Mouse (Mus musculus): Measurements from ENCODE around the gene Cnot1. TPM values are rescaled to one million over a fixed set of nuclear protein-coding genes. Genes with fewer than 3 reads are reported as not detected.

Gene Cnot1
- polyA plus RNA-seq, 1 experiment from 2014 or later: 49.2 TPM

GRCm38 (mm10) chr8:95672811-95673210 lies 134.5 kb downstream of the Cnot1 start:
- no peak overlapping the region for H3K9ac ChIP-seq (ENCODE audit: low read length)
- 66% methylated on average over 5 of the region's 5 CpGs for WGBS
- H3K4me3 ChIP-seq (ENCODE audit: low read length): no peak overlapping the region
- H3K4me2 ChIP-seq (ENCODE audit: low read depth, low read length): no peak overlapping the region
- ATAC-seq (replicated peaks; ENCODE audit: extremely low read depth, insufficient read depth, low FRiP score): no peak
- no peaks in the 10 kb centered on the region for H3K9me3 ChIP-seq (replicated peaks; ENCODE audit: control insufficient read depth, low read length)
- no peaks in the 10 kb centered on the region for H3K36me3 ChIP-seq (ENCODE audit: control insufficient read depth, insufficient read depth)
- no peak overlapping the region for H3K27ac ChIP-seq (ENCODE audit: low read length)
- H3K4me1 ChIP-seq (ENCODE audit: control insufficient read depth, insufficient read depth, low read length): 0 out of 2 replicates have a peak, but pooled peaks cover 4% of the 10 kb centered on the region
- peaks cover 12% of the 10 kb centered on the region for H3K27me3 ChIP-seq (ENCODE audit: control insufficient read depth, insufficient read depth, low read length)

DNA sequence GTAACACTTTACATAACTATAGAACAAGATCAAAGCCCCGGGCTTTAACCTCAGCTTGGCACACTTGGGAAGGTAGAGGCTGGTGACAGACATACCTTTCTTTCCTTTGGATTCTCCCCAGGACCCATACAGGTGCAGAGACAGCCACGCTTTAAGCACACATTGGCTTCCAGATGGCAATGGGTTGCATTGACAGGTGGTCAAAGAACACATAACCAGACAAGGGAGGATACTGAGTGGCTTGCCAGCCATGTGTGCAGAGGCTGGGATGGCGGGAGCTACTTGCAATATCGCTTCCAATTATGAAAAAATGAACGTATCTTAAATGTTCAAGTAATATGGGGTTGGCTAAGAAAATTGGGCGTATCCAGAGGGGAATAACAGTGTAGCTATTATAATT lies 135.4 kb downstream of the Cnot1 start:
- H3K9ac ChIP-seq (ENCODE audit: low read length): no peak overlapping the region
- WGBS: 86% methylated on average over 6 of the region's 6 CpGs
- no peak overlapping the region for H3K4me3 ChIP-seq (ENCODE audit: low read length)
- H3K27me3 ChIP-seq (ENCODE audit: control insufficient read depth, insufficient read depth, low read length): peaks cover 7% of the 10 kb centered on the region
- H3K4me2 ChIP-seq (ENCODE audit: low read depth, low read length): no peak overlapping the region
- no peaks in the 10 kb centered on the region for H3K9me3 ChIP-seq (replicated peaks; ENCODE audit: control insufficient read depth, low read length)
- no peak overlapping the region for H3K27ac ChIP-seq (ENCODE audit: low read length)
- ATAC-seq (replicated peaks; ENCODE audit: extremely low read depth, insufficient read depth, low FRiP score): no peak
- 0 out of 2 replicates have a peak, but pooled peaks cover 4% of the 10 kb centered on the region for H3K4me1 ChIP-seq (ENCODE audit: control insufficient read depth, insufficient read depth, low read length)
- no peaks in the 10 kb centered on the region for H3K36me3 ChIP-seq (ENCODE audit: control insufficient read depth, insufficient read depth)

GRCm38 (mm10) chr8:95669967-95670366 lies 137.3 kb downstream of the Cnot1 start:
- H3K9ac ChIP-seq (ENCODE audit: low read length): no peak overlapping the region
- ATAC-seq (replicated peaks; ENCODE audit: extremely low read depth, insufficient read depth, low FRiP score): no peak
- no peaks in the 10 kb centered on the region for H3K36me3 ChIP-seq (ENCODE audit: control insufficient read depth, insufficient read depth)
- H3K4me2 ChIP-seq (ENCODE audit: low read depth, low read length): no peak overlapping the region
- H3K27me3 ChIP-seq (ENCODE audit: control insufficient read depth, insufficient read depth, low read length): no peaks in the 10 kb centered on the region
- peaks cover 3% of the 10 kb centered on the region; the same call in 1 of the 2 replicates for H3K9me3 ChIP-seq (replicated peaks; ENCODE audit: control insufficient read depth, low read length)
- no peak overlapping the region for H3K4me3 ChIP-seq (ENCODE audit: low read length)
- 76% methylated on average over 2 of the region's 2 CpGs for WGBS
- 0 out of 2 replicates have a peak, but pooled peaks cover 4% of the 10 kb centered on the region for H3K4me1 ChIP-seq (ENCODE audit: control insufficient read depth, insufficient read depth, low read length)
- no peak overlapping the region for H3K27ac ChIP-seq (ENCODE audit: low read length)

Small RNAs within 50 kb of the gene (microRNA-seq; reads per million reads assigned to microRNA genes)
- gene Mir7073: not detected

Other genes starting within 250 kb of the Cnot1 start
- not detected in 2 replicates for gene Prss54, start 231.1 kb downstream of the Cnot1 start, polyA plus RNA-seq (2015; fragmentation: Nextera tagmentation; extraction: Ambion mirVana)
- 13.4 and 13.8 TPM in 2 replicates for gene Gins3, start 174.0 kb downstream of the Cnot1 start, polyA plus RNA-seq (2015; fragmentation: Nextera tagmentation; extraction: Ambion mirVana)
- gene Ndrg4, start 130.5 kb downstream of the Cnot1 start, polyA plus RNA-seq (2015; fragmentation: Nextera tagmentation; extraction: Ambion mirVana): 374 and 395 TPM in 2 replicates
- 16.5 and 17.3 TPM in 2 replicates for gene Setd6, start 91.6 kb downstream of the Cnot1 start, polyA plus RNA-seq (2015; fragmentation: Nextera tagmentation; extraction: Ambion mirVana)
- 228 and 285 TPM in 2 replicates for gene Sap18b, start 17.9 kb upstream of the Cnot1 start, polyA plus RNA-seq (2015; fragmentation: Nextera tagmentation; extraction: Ambion mirVana)
- gene Slc38a7, start 46.1 kb upstream of the Cnot1 start, polyA plus RNA-seq (2015; fragmentation: Nextera tagmentation; extraction: Ambion mirVana): 11.4 and 11.7 TPM in 2 replicates
- 478 and 487 TPM in 2 replicates for gene Got2, start 81.1 kb upstream of the Cnot1 start, polyA plus RNA-seq (2015; fragmentation: Nextera tagmentation; extraction: Ambion mirVana)